21 mouse cellular contexts compared by ENCODE assay signal in the genomic region with DNA sequence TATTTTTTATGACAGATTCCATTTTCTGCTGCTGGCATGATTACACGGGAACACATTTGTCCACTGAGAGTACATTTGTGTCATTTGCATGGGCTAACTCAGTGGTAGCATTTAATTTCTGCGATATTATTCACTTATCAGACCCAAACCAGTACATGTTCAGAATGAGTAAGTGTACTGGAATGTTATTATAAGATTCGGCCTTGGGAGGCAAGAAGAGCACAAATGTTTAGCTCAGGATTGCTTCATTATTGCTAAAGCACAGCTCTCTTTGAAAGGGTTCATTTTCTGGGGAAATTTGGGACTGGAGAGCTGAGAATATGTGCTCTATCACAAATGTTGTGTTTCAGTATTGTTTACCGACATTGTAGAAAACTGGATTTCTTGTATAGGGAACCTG.
DNase-seq lines count a peak whose midpoint lies in the region; ATAC-seq and TF ChIP-seq lines count a peak whose summit lies in the region.
"Had no signal": no experiment of that assay in that cellular context is flagged by ENCODE, and none has a peak within 500 bp of the region (broad histone marks: within the 10 kb centered on the region; RNA-seq: fewer than 3 reads in every experiment).

No protein-coding gene starts in this region.

- H3K27me3 ChIP-seq in hindbrain, embryonic 13.5 days, result no peaks in the 10 kb centered on the region
- no peaks in the 10 kb centered on the region for H3K27me3 ChIP-seq in hindbrain, embryonic 11.5 days (ENCODE audit: control insufficient read depth, insufficient read depth, low read length)
- H3K27me3 ChIP-seq in neural tube, embryonic 13.5 days, result no peaks in the 10 kb centered on the region
- H3K27me3 ChIP-seq in neural tube, embryonic 15.5 days (replicated peaks), result no peaks in the 10 kb centered on the region
- H3K27me3 ChIP-seq: forebrain, embryonic 13.5 days; heart, embryonic 12.5 days; hindbrain, embryonic 12.5 days had no signal

- ATAC-seq in hindbrain, embryonic 13.5 days (ENCODE audit: low FRiP score), result no peak
- no peak for ATAC-seq in hindbrain, embryonic 11.5 days (ENCODE audit: low FRiP score)
- ATAC-seq in neural tube, embryonic 13.5 days (ENCODE audit: low read depth), result no peak
- no peak for ATAC-seq in neural tube, embryonic 15.5 days (ENCODE audit: low FRiP score)
- ATAC-seq: activated CD4-positive, CD25-positive, alpha-beta regulatory T cell, adult 4 months; forebrain, embryonic 13.5 days; forebrain, postnatal 0 days; inflammation-experienced regulatory T-cells, adult 6 months had no signal

- no peak overlapping the region for H3K4me2 ChIP-seq in hindbrain, embryonic 13.5 days
- H3K4me2 ChIP-seq in hindbrain, embryonic 11.5 days (replicated peaks; ENCODE audit: low read depth, low read length), result no peak overlapping the region
- no peak overlapping the region for H3K4me2 ChIP-seq in neural tube, embryonic 13.5 days
- no peak overlapping the region for H3K4me2 ChIP-seq in neural tube, embryonic 15.5 days
- H3K4me2 ChIP-seq: forebrain, embryonic 13.5 days; heart, embryonic 12.5 days; hindbrain, embryonic 12.5 days had no signal

- WGBS in hindbrain, embryonic 13.5 days, result 67% methylated on average over 4 of the region's 4 CpGs
- 81% methylated on average over 4 of the region's 4 CpGs for WGBS in hindbrain, embryonic 11.5 days
- WGBS in neural tube, embryonic 13.5 days, result 65% methylated on average over 4 of the region's 4 CpGs
- WGBS in neural tube, embryonic 15.5 days, result 59% methylated on average over 4 of the region's 4 CpGs

- H3K4me1 ChIP-seq in hindbrain, embryonic 13.5 days (replicated peaks), result peaks cover 9% of the 10 kb centered on the region; the same call in 1 of the 2 replicates
- no peaks in the 10 kb centered on the region for H3K4me1 ChIP-seq in hindbrain, embryonic 11.5 days (replicated peaks; ENCODE audit: control insufficient read depth, insufficient read depth, low read length)
- 0 out of 2 replicates have a peak, but pooled peaks cover 10% of the 10 kb centered on the region for H3K4me1 ChIP-seq in neural tube, embryonic 13.5 days (replicated peaks)
- peaks cover 7% of the 10 kb centered on the region; the same call in 1 of the 2 replicates for H3K4me1 ChIP-seq in neural tube, embryonic 15.5 days
- H3K4me1 ChIP-seq: forebrain, embryonic 13.5 days; heart, embryonic 12.5 days; hindbrain, embryonic 12.5 days had no signal

- H3K9me3 ChIP-seq in hindbrain, embryonic 13.5 days, result no peaks in the 10 kb centered on the region
- no peaks in the 10 kb centered on the region for H3K9me3 ChIP-seq in hindbrain, embryonic 11.5 days (ENCODE audit: control insufficient read depth, low read length)
- H3K9me3 ChIP-seq in neural tube, embryonic 13.5 days, result no peaks in the 10 kb centered on the region
- H3K9me3 ChIP-seq in neural tube, embryonic 15.5 days (replicated peaks), result no peaks in the 10 kb centered on the region
- H3K9me3 ChIP-seq: embryonic facial prominence, embryonic 10.5 days; forebrain, embryonic 13.5 days; heart, embryonic 12.5 days; hindbrain, embryonic 12.5 days had no signal

- H3K36me3 ChIP-seq in hindbrain, embryonic 13.5 days, result no peaks in the 10 kb centered on the region
- H3K36me3 ChIP-seq in hindbrain, embryonic 11.5 days (ENCODE audit: control insufficient read depth, insufficient read depth, low read length), result no peaks in the 10 kb centered on the region
- no peaks in the 10 kb centered on the region for H3K36me3 ChIP-seq in neural tube, embryonic 13.5 days
- H3K36me3 ChIP-seq in neural tube, embryonic 15.5 days, result no peaks in the 10 kb centered on the region
- H3K36me3 ChIP-seq: embryonic facial prominence, embryonic 10.5 days; heart, embryonic 12.5 days; hindbrain, embryonic 12.5 days had no signal

- TF ChIP-seq CTCF in left cerebral cortex, adult 2 months (IDR thresholded peaks at IDR 0.05), result no peak

- no peak overlapping the region for H3K4me3 ChIP-seq in hindbrain, embryonic 13.5 days
- H3K4me3 ChIP-seq in hindbrain, embryonic 11.5 days (ENCODE audit: low read depth, low read length), result no peak overlapping the region
- H3K4me3 ChIP-seq in left cerebral cortex, adult 2 months, result no peak overlapping the region
- no peak overlapping the region for H3K4me3 ChIP-seq in neural tube, embryonic 13.5 days
- no peak overlapping the region for H3K4me3 ChIP-seq in neural tube, embryonic 15.5 days (replicated peaks)
- H3K4me3 ChIP-seq: embryonic facial prominence, embryonic 10.5 days; forebrain, embryonic 13.5 days; heart, adult 2 months; heart, embryonic 12.5 days; hindbrain, embryonic 12.5 days had no signal

- intact Hi-C loops in left cerebral cortex, adult 2 months (cut with DNase I), result no loop called here

- no peak overlapping the region for H3K9ac ChIP-seq in hindbrain, embryonic 13.5 days
- no peak overlapping the region for H3K9ac ChIP-seq in hindbrain, embryonic 11.5 days (ENCODE audit: low read depth, low read length)
- no peak overlapping the region for H3K9ac ChIP-seq in neural tube, embryonic 13.5 days
- H3K9ac ChIP-seq in neural tube, embryonic 15.5 days (replicated peaks), result no peak overlapping the region
- H3K9ac ChIP-seq: forebrain, embryonic 13.5 days; forebrain, postnatal 0 days; heart, embryonic 12.5 days; hindbrain, embryonic 12.5 days had no signal

- H3K27ac ChIP-seq in hindbrain, embryonic 13.5 days, result peak overlapping the region; percentile 60
- H3K27ac ChIP-seq in hindbrain, embryonic 11.5 days (ENCODE audit: low read depth, low read length), result no peak overlapping the region
- peak overlapping the region; percentile 40 for H3K27ac ChIP-seq in left cerebral cortex, adult 2 months
- H3K27ac ChIP-seq in neural tube, embryonic 13.5 days (replicated peaks), result peak overlapping the region; percentile 20; the same call in 1 of the 2 replicates
- 0 out of 2 replicates have a peak overlapping the region, but pooled peaks have one; percentile 9 for H3K27ac ChIP-seq in neural tube, embryonic 15.5 days (replicated peaks)
- H3K27ac ChIP-seq: embryonic facial prominence, embryonic 10.5 days; forebrain, embryonic 13.5 days; heart, adult 2 months had no signal

- no peak for DNase-seq in hindbrain, embryonic 11.5 days (ENCODE audit: low spot score)
- DNase-seq in left cerebral cortex, adult 2 months (ENCODE audit: extremely low spot score in 1 of 2, low spot score in 2 of 2), result no peak
- DNase-seq in left cerebral cortex, adult 9 months (ENCODE audit: low spot score in 2 of 2), result no peak
- DNase-seq in neural tube, embryonic 10.5 days (ENCODE audit: extremely low spot score, low spot score), result no peak
- DNase-seq in layer of hippocampus, adult 8-10 months (ENCODE audit: low spot score in 2 of 2), result no peak
- DNase-seq: adrenal gland, adult 2 months; adrenal gland, postnatal 25 days; cerebellum, adult 2 months; cerebellum, postnatal 10 days; forebrain, postnatal 0 days; gastrocnemius, postnatal 14 days; heart, adult 2 months had no signal
